In genomic region chr17:69349014-69349531, GRCm38 (mm10) we compare ENCODE assay signal across 9 mouse cellular contexts. TPM values are rescaled to one million over a fixed set of nuclear protein-coding genes. Genes with fewer than 3 reads are reported as not detected.
DNase-seq lines count a peak whose midpoint lies in the region; ATAC-seq lines count a peak whose summit lies in the region.
"Had no signal": no experiment of that assay in that cellular context is flagged by ENCODE, and none has a peak within 500 bp of the region (broad histone marks: within the 10 kb centered on the region; RNA-seq: fewer than 3 reads in every experiment).

No protein-coding gene starts in this region.

- ATAC-seq in common myeloid progenitor, adult 5-6 weeks (replicated peaks; ENCODE audit: low read depth, poor library complexity, severe bottlenecking) = peak; percentile 99
- ATAC-seq in stomach, embryonic 15.5 days (ENCODE audit: insufficient read depth, low FRiP score, low read depth) = 0 out of 2 replicates have a peak, but pooled peaks have one; percentile 35

- H3K9me3 ChIP-seq in stomach, embryonic 15.5 days = no peaks in the 10 kb centered on the region
- H3K9me3 ChIP-seq: liver, embryonic 13.5 days had no signal

- no peak overlapping the region for H3K4me2 ChIP-seq in stomach, embryonic 15.5 days
- H3K4me2 ChIP-seq: liver, embryonic 13.5 days had no signal

- H3K4me1 ChIP-seq in stomach, embryonic 15.5 days = no peaks in the 10 kb centered on the region
- H3K4me1 ChIP-seq: liver, embryonic 13.5 days had no signal

- DNase-seq in gastrocnemius, adult 18-20 months (ENCODE audit: low spot score) = peak; percentile 7
- no peak for DNase-seq in gastrocnemius, postnatal 36 days
- DNase-seq in MN1 (ENCODE audit: low spot score) = peak; percentile 23
- peak; percentile 3 to 12 for DNase-seq in heart, postnatal 36 days
- peak; percentile 51 for DNase-seq in left cerebral cortex, adult 11 months (ENCODE audit: low spot score)
- DNase-seq in mesoderm, embryonic 11.5 days (ENCODE audit: low read depth, low spot score) = peak; percentile 72
- DNase-seq: liver, embryonic 13.5 days had no signal

- WGBS in stomach, embryonic 15.5 days = 15% methylated on average over 8 of the region's 8 CpGs

- no peaks in the 10 kb centered on the region for H3K36me3 ChIP-seq in stomach, embryonic 15.5 days
- H3K36me3 ChIP-seq: liver, embryonic 13.5 days had no signal

- no peaks in the 10 kb centered on the region for H3K27me3 ChIP-seq in stomach, embryonic 15.5 days (replicated peaks)
- H3K27me3 ChIP-seq: liver, embryonic 13.5 days had no signal

- H3K27ac ChIP-seq in stomach, embryonic 15.5 days = no peak overlapping the region
- H3K27ac ChIP-seq: liver, embryonic 13.5 days had no signal

- intact Hi-C loops in gastrocnemius, postnatal 36 days (cut with DNase I) = no loop called here
- intact Hi-C loops in heart, postnatal 36 days (cut with DNase I) = loop anchor here (10.0 kb wide), 2 partner anchors 194 to 464 kb away; no protein-coding TSS in a partner anchor

- H3K9ac ChIP-seq in stomach, embryonic 15.5 days = no peak overlapping the region
- H3K9ac ChIP-seq: liver, embryonic 13.5 days had no signal

- no peak overlapping the region for H3K4me3 ChIP-seq in stomach, embryonic 15.5 days (replicated peaks)
- H3K4me3 ChIP-seq: liver, embryonic 13.5 days had no signal

RNA-seq across cellular contexts. Expression of gene Zbtb14, which starts 33.8 kb away (rescaled TPM):
- 1 to 10 TPM; 7.3 to 7.4 TPM for total RNA-seq in gastrocnemius, adult 18-20 months (2021)
- total RNA-seq in gastrocnemius, postnatal 36 days (2021) = 1 to 10 TPM; 5.9 to 6.1 TPM
- total RNA-seq in common myeloid progenitor, adult 5-6 weeks (2017) = 28.8 and 29.2 TPM in 2 replicates
- 10 to 100 TPM; 11.8 to 11.9 TPM for total RNA-seq in heart, postnatal 36 days (2021)
- 18.4 and 19.0 TPM in 2 replicates for polyA plus RNA-seq in stomach, embryonic 15.5 days (2015; fragmentation: Nextera tagmentation; extraction: Ambion mirVana)

Comparison
In these comparisons a context has a peak if more than half of its experiments do, and no peak if none do; other contexts are left out.
1. DNase-seq: peak in gastrocnemius, adult 18-20 months (single experiment), MN1 (single experiment), heart, postnatal 36 days (2 of 2), left cerebral cortex, adult 11 months (single experiment) and mesoderm, embryonic 11.5 days (single experiment); none in gastrocnemius, postnatal 36 days (0 of 2).